Mouse (Mus musculus) natural killer cell, adult 2 months (primary cell): ENCODE results near the gene Cldn34c1.
A peak's percentile ranks its signal among the peaks of the same experiment; 100 is the strongest.
"Not testable (repeated sequence)": the region's sequence is repeated elsewhere in the genome, so short reads cannot be mapped to it uniquely, and the experiment has no call there.

Experiments
- DNase-seq, 2 experiments: peaks; one replicate each; pipeline ENCODE4 v3.0.0; 2022; ENCODE audit warnings: low spot score in 2 of 2

Cldn34c1 gene

GRCm38 (mm10) chrX:123103291-123104260 lies at the start of gene Cldn34c1:
Gene Cldn34c1, plus strand, starts transcription at chrX:123103495.
- DNase-seq, result peak; percentile 52 to 63

DNA sequence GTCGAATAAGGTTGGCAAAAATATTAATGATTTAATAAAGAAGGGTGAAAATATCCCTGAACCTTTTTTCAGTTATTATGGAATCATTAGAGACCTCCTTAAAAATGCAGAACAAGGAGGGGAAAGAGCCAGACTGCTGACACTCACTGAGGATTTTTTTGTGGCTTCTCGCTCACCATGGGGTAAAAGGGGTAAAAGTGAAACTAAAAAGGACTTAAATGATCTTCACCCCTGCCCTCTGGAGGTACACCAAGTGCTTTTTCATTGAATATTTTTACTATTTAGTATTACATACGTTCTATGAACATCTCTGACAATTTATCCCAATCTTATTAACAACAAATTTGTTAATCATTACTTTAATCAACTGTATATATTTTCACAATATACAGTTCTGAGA lies 15.9 kb upstream of the Cldn34c1 start:
- DNase-seq, result no peak

GRCm38 (mm10) chrX:123102806-123103205 lies 489 bp upstream of the Cldn34c1 start:
- not testable (repeated sequence) for DNase-seq

GRCm38 (mm10) chrX:123104692-123105091 lies 1.4 kb downstream of the Cldn34c1 start:
- not testable (repeated sequence) for DNase-seq

DNA sequence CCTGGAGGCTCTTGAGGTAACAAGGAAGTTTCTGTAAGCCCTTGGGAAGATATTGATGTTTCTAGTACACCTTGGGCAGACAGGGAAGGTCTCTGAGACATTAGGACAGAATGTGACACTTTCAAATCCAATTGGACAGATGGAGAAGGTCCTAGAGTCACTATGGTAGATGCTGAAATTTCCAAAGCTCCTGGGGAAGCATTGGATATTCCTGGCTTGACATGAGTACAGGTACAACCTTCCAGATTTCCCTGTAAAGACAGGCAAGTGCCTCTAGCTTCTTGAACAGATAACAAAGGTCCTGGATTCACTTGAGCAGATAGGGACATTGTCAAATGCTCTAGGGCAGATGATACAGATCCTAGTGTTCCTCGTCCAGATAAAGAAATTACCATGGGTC lies 119.1 kb downstream of the Cldn34c1 start, which contains the start of gene Srsx:
Gene Srsx, minus strand, starts transcription at position 101 of the 400 bp plus-strand sequence.
- not testable (repeated sequence) for DNase-seq
